In genomic region chr16:90885351-90885750, GRCm38 (mm10) we compare ENCODE assay signal across 13 mouse cellular contexts. TPM values are rescaled to one million over a fixed set of nuclear protein-coding genes. Genes with fewer than 3 reads are reported as not detected.
DNase-seq lines count a peak whose midpoint lies in the region; ATAC-seq and TF ChIP-seq lines count a peak whose summit lies in the region.
"Had no signal": no experiment of that assay in that cellular context is flagged by ENCODE, and none has a peak within 500 bp of the region (broad histone marks: within the 10 kb centered on the region; RNA-seq: fewer than 3 reads in every experiment).

No protein-coding gene starts in this region.

- H3K36me3 ChIP-seq in heart, embryonic 10.5 days = no peaks in the 10 kb centered on the region
- H3K36me3 ChIP-seq in heart, embryonic 11.5 days (ENCODE audit: control insufficient read depth, insufficient read depth, low read length) = no peaks in the 10 kb centered on the region
- H3K36me3 ChIP-seq in lung, embryonic 14.5 days (ENCODE audit: insufficient read depth) = no peaks in the 10 kb centered on the region
- H3K36me3 ChIP-seq: liver, embryonic 12.5 days had no signal

- peaks cover 16% of the 10 kb centered on the region for H3K4me1 ChIP-seq in heart, embryonic 10.5 days
- H3K4me1 ChIP-seq in heart, embryonic 11.5 days (ENCODE audit: control insufficient read depth, insufficient read depth, low read length) = peaks cover 16% of the 10 kb centered on the region
- peaks cover 4% of the 10 kb centered on the region for H3K4me1 ChIP-seq in lung, embryonic 14.5 days (ENCODE audit: insufficient read depth)
- H3K4me1 ChIP-seq in bone marrow macrophage, adult 2 months (ENCODE audit: control insufficient read depth, insufficient read depth, low read length) = peaks cover 20% of the 10 kb centered on the region
- H3K4me1 ChIP-seq: liver, embryonic 12.5 days had no signal

- ATAC-seq in heart, embryonic 11.5 days (replicated peaks; ENCODE audit: insufficient number of reproducible peaks, low FRiP score, low TSS enrichment) = no peak
- ATAC-seq in lung, embryonic 14.5 days (ENCODE audit: insufficient read depth) = no peak
- ATAC-seq in megakaryocyte progenitor cell, adult 5-6 weeks (replicated peaks; ENCODE audit: poor library complexity) = peak; percentile 40
- ATAC-seq: liver, embryonic 12.5 days had no signal

- H3K4me2 ChIP-seq in heart, embryonic 11.5 days = no peak overlapping the region
- H3K4me2 ChIP-seq in lung, embryonic 14.5 days = no peak overlapping the region
- H3K4me2 ChIP-seq: liver, embryonic 12.5 days had no signal

- TF ChIP-seq POLR2A in bone marrow macrophage, adult 2 months (IDR thresholded peaks at IDR 0.05; ENCODE audit: borderline replicate concordance, low read depth, low read length) = no peak

- no peaks in the 10 kb centered on the region for H3K9me3 ChIP-seq in heart, embryonic 10.5 days
- H3K9me3 ChIP-seq in heart, embryonic 11.5 days (replicated peaks; ENCODE audit: control insufficient read depth, low read length) = no peaks in the 10 kb centered on the region
- no peaks in the 10 kb centered on the region for H3K9me3 ChIP-seq in lung, embryonic 14.5 days (ENCODE audit: low read depth, low read length)

- no peak for DNase-seq in heart, embryonic 10.5 days (ENCODE audit: low spot score)
- DNase-seq in lung, embryonic 14.5 days = no peak
- no peak for DNase-seq in lung, postnatal 25 days (ENCODE audit: low spot score)
- no peak for DNase-seq in right cerebral cortex, adult 18-20 months
- DNase-seq: retina, postnatal 1 day; spleen, adult 18-20 months; thymus, postnatal 25 days had no signal

- no peak for TF ChIP-seq CTCF in lung, embryonic 14.5 days (IDR thresholded peaks at IDR 0.05; ENCODE audit: low read depth)
- no peak for TF ChIP-seq CTCF in bone marrow macrophage, adult 2 months (IDR thresholded peaks at IDR 0.05; ENCODE audit: low read depth, low read length)

- no peaks in the 10 kb centered on the region for H3K27me3 ChIP-seq in heart, embryonic 10.5 days (ENCODE audit: insufficient read depth, poor library complexity, severe bottlenecking)
- H3K27me3 ChIP-seq in heart, embryonic 11.5 days (ENCODE audit: control insufficient read depth, insufficient read depth, low read length) = no peaks in the 10 kb centered on the region
- no peaks in the 10 kb centered on the region for H3K27me3 ChIP-seq in lung, embryonic 14.5 days (ENCODE audit: insufficient read depth, low read length)

- no peak overlapping the region for H3K9ac ChIP-seq in heart, embryonic 11.5 days (ENCODE audit: low read depth, low read length)
- H3K9ac ChIP-seq in lung, embryonic 14.5 days = no peak overlapping the region
- H3K9ac ChIP-seq: liver, embryonic 12.5 days had no signal

- 77% methylated on average over 2 of the region's 2 CpGs for WGBS in heart, embryonic 10.5 days
- 57% methylated on average over 2 of the region's 2 CpGs for WGBS in heart, embryonic 11.5 days (ENCODE audit: insufficient replicate concordance)
- 63% methylated on average over 2 of the region's 2 CpGs for WGBS in lung, embryonic 14.5 days

- H3K27ac ChIP-seq in heart, embryonic 10.5 days = peak overlapping the region; percentile 42; the same call in 1 of the 2 replicates
- H3K27ac ChIP-seq in heart, embryonic 11.5 days (ENCODE audit: low read depth, low read length) = no peak overlapping the region
- 0 out of 2 replicates have a peak overlapping the region, but pooled peaks have one; percentile 10 for H3K27ac ChIP-seq in lung, embryonic 14.5 days (ENCODE audit: low read depth)
- peak overlapping the region; percentile 64 for H3K27ac ChIP-seq in bone marrow macrophage, adult 2 months (ENCODE audit: insufficient read depth, low read depth, low read length)
- H3K27ac ChIP-seq: liver, embryonic 12.5 days had no signal

- no peak overlapping the region for H3K4me3 ChIP-seq in heart, embryonic 10.5 days
- no peak overlapping the region for H3K4me3 ChIP-seq in heart, embryonic 11.5 days (ENCODE audit: low read depth, low read length)
- no peak overlapping the region for H3K4me3 ChIP-seq in lung, embryonic 14.5 days (ENCODE audit: low read depth, low read length)
- H3K4me3 ChIP-seq in bone marrow macrophage, adult 2 months (ENCODE audit: insufficient read depth, low read length) = no peak overlapping the region
- H3K4me3 ChIP-seq: liver, embryonic 12.5 days; megakaryocyte, embryonic 14.5 days had no signal

RNA-seq across cellular contexts. Expression of gene Cfap298, which starts 49.6 kb away (rescaled TPM):
- 53.1 TPM in 2 replicates for polyA plus RNA-seq in heart, embryonic 10.5 days (2016; fragmentation: Nextera tagmentation; extraction: Ambion mirVana)
- polyA plus RNA-seq in heart, embryonic 11.5 days (2014; fragmentation: Nextera tagmentation; extraction: Ambion mirVana) = 47.0 and 51.7 TPM in 2 replicates
- 42.8 and 45.2 TPM in 2 replicates for polyA plus RNA-seq in lung, embryonic 14.5 days (2014; fragmentation: Nextera tagmentation; extraction: Ambion mirVana)
- 7.1 and 9.4 TPM in 2 replicates for polyA plus RNA-seq in bone marrow macrophage, adult 2 months (2012; ENCODE audit: insufficient read depth, insufficient read length, missing spikeins)
- total RNA-seq in megakaryocyte progenitor cell, adult 5-6 weeks (2015) = 40.2 and 45.4 TPM in 2 replicates
- 70.1 and 77.7 TPM in 2 replicates for total RNA-seq in megakaryocyte progenitor cell, adult 5-6 weeks (2017)

RNA-seq across cellular contexts. Expression of gene Eva1c, which starts 58.8 kb away (rescaled TPM):
- 1.0 and 2.3 TPM in 2 replicates for polyA plus RNA-seq in heart, embryonic 10.5 days (2016; fragmentation: Nextera tagmentation; extraction: Ambion mirVana)
- 1.3 and 1.9 TPM in 2 replicates for polyA plus RNA-seq in heart, embryonic 11.5 days (2014; fragmentation: Nextera tagmentation; extraction: Ambion mirVana)
- polyA plus RNA-seq in lung, embryonic 14.5 days (2014; fragmentation: Nextera tagmentation; extraction: Ambion mirVana) = 1.2 and 1.4 TPM in 2 replicates
- not detected in 2 replicates for polyA plus RNA-seq in bone marrow macrophage, adult 2 months (2012; ENCODE audit: insufficient read depth, insufficient read length, missing spikeins)
- not detected in 2 replicates for total RNA-seq in megakaryocyte progenitor cell, adult 5-6 weeks (2015)
- not detected in 2 replicates for total RNA-seq in megakaryocyte progenitor cell, adult 5-6 weeks (2017)
- total RNA-seq: neutrophil, adult 5-6 weeks had no signal
